Comparison of ENCODE assay signal across 9 mouse cellular contexts in the genomic region with DNA sequence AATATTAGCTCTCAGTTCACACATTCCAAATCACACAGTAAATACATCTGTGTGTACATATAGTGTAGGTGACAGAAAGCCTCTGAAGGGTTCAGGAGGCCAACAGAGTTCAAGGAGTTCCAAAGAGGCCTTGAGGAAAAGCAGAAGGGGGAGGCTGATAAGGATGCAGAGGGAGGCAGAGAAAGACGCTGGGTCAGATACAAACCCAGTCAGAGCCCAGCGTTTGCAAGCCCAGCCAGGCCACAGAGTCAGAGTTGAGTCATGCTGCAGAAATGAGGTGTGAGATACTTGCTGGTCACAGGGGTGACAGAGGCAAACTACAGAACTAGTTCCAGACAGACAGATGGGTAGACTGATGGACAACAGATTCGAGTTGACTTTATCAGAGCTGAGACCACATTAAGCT.
DNase-seq lines count a peak whose midpoint lies in the region; ATAC-seq lines count a peak whose summit lies in the region.
"Had no signal": no experiment of that assay in that cellular context is flagged by ENCODE, and none has a peak within 500 bp of the region (broad histone marks: within the 10 kb centered on the region; RNA-seq: fewer than 3 reads in every experiment).

No protein-coding gene starts in this region.

- WGBS in lung, embryonic 16.5 days = 7% methylated on average over 3 of the region's 3 CpGs
- 73% methylated on average over 3 of the region's 3 CpGs for WGBS in neural tube, embryonic 15.5 days

- peaks cover 29% of the 10 kb centered on the region for H3K4me1 ChIP-seq in lung, embryonic 16.5 days (replicated peaks; ENCODE audit: control insufficient read depth, insufficient read depth, low read length)
- no peaks in the 10 kb centered on the region for H3K4me1 ChIP-seq in neural tube, embryonic 15.5 days
- H3K4me1 ChIP-seq: embryonic facial prominence, embryonic 13.5 days; hindbrain, embryonic 15.5 days had no signal

- H3K27ac ChIP-seq in lung, embryonic 16.5 days (ENCODE audit: low read length) = peak overlapping the region; percentile 70
- H3K27ac ChIP-seq in neural tube, embryonic 15.5 days (replicated peaks) = no peak overlapping the region
- H3K27ac ChIP-seq: embryonic facial prominence, embryonic 13.5 days; hindbrain, embryonic 15.5 days had no signal

- no peak overlapping the region for H3K4me3 ChIP-seq in lung, embryonic 16.5 days (ENCODE audit: low read length)
- no peak overlapping the region for H3K4me3 ChIP-seq in neural tube, embryonic 15.5 days (replicated peaks)
- H3K4me3 ChIP-seq: embryonic facial prominence, embryonic 13.5 days; hindbrain, embryonic 15.5 days had no signal

- no peaks in the 10 kb centered on the region for H3K36me3 ChIP-seq in lung, embryonic 16.5 days (ENCODE audit: control insufficient read depth, insufficient read depth, low read length)
- H3K36me3 ChIP-seq in neural tube, embryonic 15.5 days = no peaks in the 10 kb centered on the region
- H3K36me3 ChIP-seq: embryonic facial prominence, embryonic 13.5 days; hindbrain, embryonic 15.5 days had no signal

- ATAC-seq in lung, embryonic 16.5 days (ENCODE audit: low read depth) = peak; percentile 80
- ATAC-seq in megakaryocyte, adult 5-6 weeks (ENCODE audit: poor library complexity, severe bottlenecking) = no peak
- no peak for ATAC-seq in neural tube, embryonic 15.5 days (ENCODE audit: low FRiP score)

- H3K4me2 ChIP-seq in lung, embryonic 16.5 days (ENCODE audit: low read depth, low read length) = no peak overlapping the region
- H3K4me2 ChIP-seq in neural tube, embryonic 15.5 days = no peak overlapping the region
- H3K4me2 ChIP-seq: embryonic facial prominence, embryonic 13.5 days; hindbrain, embryonic 15.5 days had no signal

- H3K9me3 ChIP-seq in lung, embryonic 16.5 days (ENCODE audit: control insufficient read depth, low read length) = no peaks in the 10 kb centered on the region
- no peaks in the 10 kb centered on the region for H3K9me3 ChIP-seq in neural tube, embryonic 15.5 days (replicated peaks)
- H3K9me3 ChIP-seq: embryonic facial prominence, embryonic 13.5 days; hindbrain, embryonic 15.5 days had no signal

- intact Hi-C loops in heart, postnatal 14 days (cut with DNase I) = no loop called here

- H3K9ac ChIP-seq in lung, embryonic 16.5 days (ENCODE audit: low read length) = no peak overlapping the region
- H3K9ac ChIP-seq in neural tube, embryonic 15.5 days (replicated peaks) = no peak overlapping the region
- H3K9ac ChIP-seq: embryonic facial prominence, embryonic 13.5 days; hindbrain, embryonic 15.5 days had no signal

- no peaks in the 10 kb centered on the region for H3K27me3 ChIP-seq in lung, embryonic 16.5 days (ENCODE audit: control insufficient read depth, insufficient read depth, low read depth, low read length)
- H3K27me3 ChIP-seq in neural tube, embryonic 15.5 days (replicated peaks) = no peaks in the 10 kb centered on the region
- H3K27me3 ChIP-seq: embryonic facial prominence, embryonic 13.5 days; hindbrain, embryonic 15.5 days had no signal

- DNase-seq in MEL-GATA-1-ER (ENCODE audit: extremely low read depth, low read depth) = peak; percentile 77
- peak; percentile 22 for DNase-seq in c-Kit-positive CD71-positive TER-119-positive erythroid progenitor cells, embryonic 14.5 days (ENCODE audit: low spot score)
- peak; percentile 29 to 36 for DNase-seq in heart, postnatal 14 days
- DNase-seq in thymus, adult 18-20 months = no peak

Comparison
In these comparisons a context has a peak if more than half of its experiments do, and no peak if none do; other contexts are left out.
1. DNase-seq: peak in MEL-GATA-1-ER (single experiment), c-Kit-positive CD71-positive TER-119-positive erythroid progenitor cells, embryonic 14.5 days (single experiment) and heart, postnatal 14 days (2 of 2); none in thymus, adult 18-20 months (0 of 2).